Mouse (Mus musculus) spleen, adult 18-20 months (tissue): ENCODE data around the gene Edf1.

Experiments
- DNase-seq, 2 experiments: peaks; one replicate each; pipeline ENCODE4 v3.0.0; 2022; ENCODE audit warnings: mixed read lengths in 2 of 2

Edf1 gene

DNA sequence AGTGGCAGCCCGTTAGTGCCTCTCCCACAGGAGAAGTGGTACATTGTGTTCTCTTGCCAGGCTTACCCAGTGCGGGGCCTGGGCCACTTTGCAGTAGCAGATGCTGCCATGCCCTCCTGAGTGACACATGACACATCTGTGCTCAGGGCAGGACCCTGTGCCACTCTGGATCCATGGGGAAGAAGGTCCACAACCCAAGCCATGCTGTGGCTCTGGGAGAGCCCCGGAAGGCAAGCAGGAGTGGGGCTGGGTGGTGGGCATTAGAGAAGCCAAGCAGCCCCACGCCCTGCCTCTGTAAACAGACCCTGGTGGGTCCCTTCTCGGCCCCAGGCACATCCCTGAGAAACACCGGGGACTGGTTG is 25.5 kb downstream of the Edf1 start:
- DNase-seq: no peak

DNA sequence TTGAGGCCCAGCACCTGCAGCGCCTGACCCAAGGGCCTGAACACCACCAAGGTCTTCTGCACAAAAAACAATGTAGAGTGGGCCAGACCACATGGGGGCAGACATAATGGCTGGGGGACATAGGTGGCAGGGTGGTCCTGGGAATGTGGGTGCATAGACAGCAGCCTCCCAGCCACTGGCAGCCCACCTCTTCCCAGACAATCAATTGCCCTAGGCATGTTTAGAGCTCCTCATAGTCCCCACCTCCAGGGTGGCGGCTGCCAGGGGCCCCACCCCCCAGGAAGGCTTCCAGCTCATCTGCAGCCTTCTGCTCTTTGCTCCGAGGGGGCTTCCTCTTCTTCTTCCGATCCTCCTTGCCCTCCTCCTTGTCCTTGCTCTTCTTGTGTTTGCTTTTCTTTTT is 25.9 kb downstream of the Edf1 start:
- no peak for DNase-seq

DNA sequence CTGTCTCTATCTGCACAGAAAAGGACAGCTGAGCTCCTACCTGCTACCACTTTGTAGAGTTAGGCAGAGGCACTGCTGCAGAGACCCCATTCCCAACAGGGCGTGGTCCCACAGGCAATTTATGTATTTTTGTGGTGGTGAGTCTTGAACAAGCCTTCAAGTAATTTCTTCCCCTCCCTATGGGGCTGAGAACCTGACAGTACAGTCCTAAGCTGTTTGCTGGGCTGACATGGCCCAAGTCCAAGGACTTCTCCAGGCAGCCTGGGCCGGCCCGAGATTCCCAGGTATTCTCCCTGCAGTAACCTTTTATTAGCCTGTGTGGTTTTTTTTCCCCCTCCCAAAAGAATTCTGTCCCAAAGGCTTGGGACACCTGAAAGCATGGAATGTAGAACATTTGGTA is 26.5 kb downstream of the Edf1 start:
- no peak for DNase-seq

DNA sequence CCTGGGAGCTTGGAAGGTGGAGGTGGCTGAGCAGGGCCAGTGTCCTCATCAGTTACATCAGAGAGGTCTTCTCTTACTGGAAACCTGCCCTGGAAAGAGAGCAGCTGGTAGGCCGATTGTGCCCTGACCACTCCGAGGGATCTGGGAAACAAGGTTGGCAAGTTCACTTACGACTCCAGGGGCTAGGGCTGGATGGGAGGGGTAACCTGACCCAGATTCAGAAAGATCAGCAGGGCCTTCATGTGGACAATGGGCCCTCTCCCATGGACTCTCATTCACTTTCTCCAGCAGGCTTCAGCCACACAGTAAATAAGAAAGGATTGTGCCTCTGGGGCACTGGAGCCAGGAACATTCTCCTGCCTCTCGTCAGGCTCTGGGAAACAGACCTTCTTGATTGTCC is 27.2 kb downstream of the Edf1 start:
- DNase-seq: no peak

DNA sequence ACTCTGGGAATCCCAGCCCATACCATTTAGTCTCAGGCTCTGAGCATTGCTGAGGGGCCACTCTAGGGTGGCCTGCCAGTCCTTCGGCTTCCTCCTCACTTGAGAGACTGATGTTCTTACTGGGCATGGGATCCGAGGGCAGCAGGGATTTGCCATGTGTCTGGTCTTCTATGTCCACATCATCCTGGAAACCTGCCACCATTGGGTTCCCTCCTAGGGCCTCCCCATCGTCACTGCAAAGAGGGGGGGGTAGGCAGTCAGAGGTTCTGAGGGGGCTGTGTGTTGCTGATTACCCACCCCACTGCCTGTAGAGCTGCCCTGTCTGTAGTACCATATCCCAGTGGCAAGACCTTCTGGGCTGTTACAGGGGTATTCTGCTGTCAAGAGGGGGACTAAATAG is 28.0 kb downstream of the Edf1 start:
- DNase-seq: no peak

DNA sequence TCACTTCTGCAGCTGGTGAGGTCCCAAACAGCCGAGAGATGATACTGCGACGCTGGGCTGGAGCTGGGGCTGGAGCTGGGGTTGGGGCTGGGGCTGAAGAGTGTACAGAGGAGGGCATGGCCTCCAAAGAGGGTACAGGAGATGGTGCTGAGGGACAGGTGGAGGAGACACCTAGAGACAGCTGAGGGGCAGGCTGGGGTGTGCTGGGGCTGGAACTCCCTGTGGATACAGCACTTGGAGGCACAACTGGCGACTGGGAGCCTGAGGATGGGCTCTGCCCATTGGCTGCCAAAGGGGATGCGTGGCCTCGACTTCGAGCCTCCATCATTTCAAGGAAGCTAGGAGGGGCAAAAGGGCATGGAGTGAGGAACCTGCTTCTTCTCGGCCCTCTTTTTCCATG is 29.6 kb downstream of the Edf1 start:
- DNase-seq: no peak

DNA sequence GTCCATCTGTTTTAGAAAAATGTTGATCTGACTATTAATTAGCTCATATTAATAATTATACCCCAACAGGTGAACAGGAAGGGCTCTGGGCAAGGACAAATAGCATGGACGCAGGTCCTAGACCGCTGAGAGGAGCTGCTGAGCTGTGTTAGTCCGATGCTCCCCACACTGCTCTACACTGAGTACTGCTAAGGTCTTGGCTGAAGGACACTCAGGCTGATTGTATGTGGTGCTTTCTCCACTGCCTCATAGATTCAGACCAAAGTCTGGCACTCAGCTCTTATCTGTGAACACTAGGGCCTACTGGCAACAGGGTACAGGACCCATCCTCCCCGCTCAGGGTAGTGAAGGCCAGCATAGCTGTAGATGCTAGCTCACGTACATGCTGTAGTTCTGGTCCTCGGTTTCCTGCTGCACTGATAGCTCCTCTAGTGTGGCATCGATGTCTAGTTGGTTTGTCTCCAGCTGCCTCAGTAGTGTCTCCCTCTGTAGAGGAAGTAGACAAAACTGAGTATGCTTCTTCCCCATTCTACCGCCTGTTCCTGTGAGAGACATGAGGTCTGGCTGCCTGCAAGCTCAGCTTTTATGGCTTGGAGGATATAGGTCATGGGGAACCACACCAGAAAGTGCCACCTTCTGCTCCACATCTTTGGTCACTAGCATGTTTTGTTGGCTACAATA is 30.7 kb downstream of the Edf1 start:
- DNase-seq: no peak

DNA sequence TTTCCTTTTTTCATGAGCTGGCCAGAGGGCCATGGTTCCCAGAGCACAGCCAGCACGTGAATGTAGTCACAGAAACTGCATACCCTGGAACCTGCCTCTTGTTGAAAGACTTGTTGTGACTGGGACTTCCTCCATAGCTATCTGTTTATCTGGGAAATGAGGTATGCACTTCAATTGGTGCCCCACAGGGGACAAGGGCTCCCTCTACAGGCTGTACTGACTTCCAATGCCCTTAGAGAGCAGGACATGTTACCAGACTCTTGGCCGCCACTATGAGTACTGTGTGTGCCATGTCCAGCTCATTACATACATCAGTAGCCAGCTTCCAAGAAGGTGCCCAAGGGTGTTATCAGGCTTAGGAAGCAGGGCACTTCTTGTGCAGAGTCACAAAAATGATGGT is 34.2 kb downstream of the Edf1 start:
- DNase-seq: peak in 1 of 2 experiments; percentile 36

DNA sequence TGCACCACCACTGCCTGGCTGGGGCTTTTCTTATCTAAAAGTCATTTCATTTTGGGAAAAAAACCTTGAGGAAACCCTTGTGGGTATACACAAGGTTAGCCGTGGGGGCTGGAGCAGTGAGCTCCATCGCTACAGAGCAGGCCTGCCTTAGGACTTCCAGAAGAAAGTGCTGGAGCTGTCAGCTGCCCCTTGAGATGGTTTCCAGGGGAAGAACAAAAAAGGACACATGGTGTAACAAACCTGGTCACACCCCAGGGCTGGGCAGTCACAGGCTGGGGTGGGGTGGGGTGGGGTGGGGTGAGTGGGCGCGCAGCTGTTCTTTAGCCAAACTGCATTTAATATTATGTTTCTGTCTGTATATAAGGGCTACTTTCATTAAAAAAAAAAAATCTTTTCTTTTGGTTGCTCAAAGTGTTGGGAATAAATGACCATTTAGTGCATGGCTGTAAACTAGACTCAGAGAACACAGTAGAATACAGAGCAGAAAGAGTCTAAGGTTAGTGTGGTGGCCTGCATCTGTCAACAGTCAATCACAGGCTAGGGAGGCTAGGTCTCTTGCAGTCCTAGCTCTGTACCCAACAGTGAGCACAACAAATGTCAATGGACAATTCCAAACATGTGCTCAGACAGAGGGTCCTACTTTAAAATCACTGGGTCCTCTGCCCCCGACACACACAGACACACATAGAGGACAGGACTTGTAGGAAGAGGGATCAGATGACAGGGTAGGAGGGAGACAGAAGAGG is 39.3 kb downstream of the Edf1 start:
- no peak for DNase-seq

DNA sequence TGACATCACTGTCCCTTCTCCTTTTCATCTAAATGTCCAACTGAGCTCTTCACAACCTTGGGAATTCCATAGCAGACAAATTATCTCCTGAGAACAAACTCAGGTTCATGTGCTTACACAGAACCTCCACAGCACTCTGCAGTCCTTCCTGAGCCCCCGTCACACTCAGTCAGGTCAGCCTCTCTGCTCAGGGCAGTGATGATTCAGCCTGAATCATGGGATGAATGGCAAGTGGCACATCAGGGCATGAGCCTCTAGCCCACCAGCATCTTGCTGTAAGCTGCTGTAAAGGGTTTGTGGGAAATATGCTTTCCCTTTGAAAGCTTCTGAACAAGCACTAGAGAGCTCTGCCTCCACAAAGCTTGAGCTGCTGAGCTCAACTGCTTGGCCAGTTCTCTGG is 41.1 kb downstream of the Edf1 start:
- DNase-seq: no peak

DNA sequence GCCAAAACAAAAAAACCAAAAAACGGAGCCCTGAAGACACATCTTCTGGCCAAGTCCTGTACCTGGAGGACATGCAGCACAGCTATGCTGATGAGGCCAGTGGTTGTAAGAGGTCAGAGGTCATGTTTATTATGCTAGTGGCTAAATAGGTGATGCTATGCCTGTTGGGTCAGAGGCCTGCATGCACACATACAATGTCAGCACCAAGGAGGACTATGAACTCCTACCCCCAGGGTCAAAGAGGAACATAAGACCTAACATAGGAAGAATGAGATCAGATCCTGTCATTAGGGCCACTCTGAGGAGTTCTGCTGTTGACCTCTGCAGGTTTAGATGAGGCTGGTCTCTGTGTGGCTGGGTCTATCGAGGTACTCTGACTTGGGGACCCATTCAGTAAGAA is 42.4 kb downstream of the Edf1 start:
- no peak for DNase-seq

DNA sequence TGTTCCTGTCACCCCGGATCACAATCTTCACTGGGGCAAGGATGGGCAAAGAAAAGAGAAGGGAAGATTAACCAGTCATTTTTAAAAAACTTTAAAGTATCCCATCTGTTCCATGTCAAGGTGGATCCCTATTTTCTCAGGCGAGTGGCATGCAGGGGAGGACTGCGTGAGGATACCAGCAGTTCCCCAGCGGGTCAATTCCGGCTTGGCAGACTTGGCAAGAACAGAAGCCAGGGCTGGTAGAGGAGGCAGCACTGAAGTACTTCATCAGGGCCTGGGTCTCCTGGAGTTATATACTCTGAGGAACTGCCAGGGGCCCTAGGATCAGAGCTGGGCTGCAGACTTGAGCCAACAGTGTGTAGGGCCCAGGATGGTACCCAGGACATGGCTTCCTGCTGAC is 44.9 kb downstream of the Edf1 start:
- DNase-seq: no peak

DNA sequence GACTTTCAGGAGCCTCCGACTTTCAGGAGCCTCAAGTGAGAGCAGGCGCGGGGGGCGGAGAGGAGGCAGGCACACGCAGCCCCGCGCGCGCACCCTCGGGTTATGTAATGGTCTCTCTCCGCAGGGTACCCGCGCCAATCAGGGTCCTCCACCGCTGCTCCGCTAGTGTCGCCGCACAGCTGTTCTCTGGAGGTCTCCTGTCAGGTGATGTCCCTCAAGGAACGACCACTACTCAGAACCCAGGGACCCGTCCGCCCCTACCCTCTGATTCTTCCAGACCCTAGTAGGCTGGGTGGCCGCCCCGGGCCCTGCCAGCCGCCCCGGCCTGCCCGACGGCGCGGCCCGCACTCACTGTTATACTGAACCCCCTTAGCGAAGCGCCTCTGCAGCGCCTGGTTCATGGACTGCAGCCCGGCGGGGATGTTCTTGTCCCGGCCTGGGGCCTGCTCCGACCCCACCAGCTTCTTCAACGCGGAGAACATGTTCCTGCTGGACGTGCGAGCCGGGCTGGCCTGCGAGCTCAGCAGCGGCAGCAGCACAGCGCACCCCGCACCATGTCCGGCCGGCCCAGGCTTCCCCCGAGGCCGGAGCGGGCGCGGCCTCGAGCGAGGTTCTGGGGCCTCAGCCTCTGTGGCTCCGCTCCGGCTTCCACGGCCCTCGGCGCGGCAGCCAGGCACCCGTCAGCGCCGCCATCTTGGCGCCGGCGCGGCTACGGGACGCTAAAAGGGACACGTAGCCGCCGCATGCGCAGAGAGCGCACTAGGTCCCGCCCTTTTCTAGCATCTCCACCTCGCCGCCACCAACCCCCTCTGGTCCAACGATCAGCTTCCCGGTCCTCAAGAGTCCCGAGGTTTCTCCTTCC is 50.3 kb downstream of the Edf1 start, which contains the start of gene Rabl6:
Gene Rabl6 (minus strand): TSS at position 761 of the 862 bp plus-strand sequence.
- peak; percentile 75 to 86 for DNase-seq

DNA sequence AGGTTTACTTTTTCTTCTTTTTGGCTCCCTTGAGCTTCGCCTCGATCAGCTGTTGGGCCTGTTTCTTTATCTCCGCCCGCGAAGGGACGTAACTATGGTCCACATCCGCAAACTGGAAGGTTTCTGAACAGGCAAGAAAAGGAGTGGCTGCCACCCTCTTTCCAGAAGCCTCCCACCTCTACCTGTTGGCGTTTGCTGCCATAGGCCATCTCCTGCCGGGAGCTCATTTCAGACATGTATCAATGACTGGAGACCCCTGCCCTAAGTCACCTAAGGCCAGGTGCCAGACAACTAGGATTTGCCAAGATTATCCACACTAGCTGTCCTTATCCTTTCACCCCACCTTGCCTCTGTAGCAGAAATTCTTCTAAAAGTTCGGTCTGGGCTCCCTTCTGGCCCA is 51.0 kb downstream of the Edf1 start:
- no peak for DNase-seq
